Mouse (Mus musculus): ENCODE results near the gene Mkrn3.
A peak's percentile ranks its signal among the peaks of the same experiment; 100 is the strongest.

- TF ChIP-seq CTCF (IDR thresholded peaks at IDR 0.05; ENCODE audit: insufficient read depth, low read depth, low read length) (no peak), POLR2A (IDR thresholded peaks at IDR 0.05; ENCODE audit: insufficient read depth, low read depth, low read length) (peak; percentile 18; the same call in 1 of the 2 replicates)
These were observed at the start of gene Mkrn3 for GRCm38 (mm10) chr7:62419493-62420360.
